In the genomic region with DNA sequence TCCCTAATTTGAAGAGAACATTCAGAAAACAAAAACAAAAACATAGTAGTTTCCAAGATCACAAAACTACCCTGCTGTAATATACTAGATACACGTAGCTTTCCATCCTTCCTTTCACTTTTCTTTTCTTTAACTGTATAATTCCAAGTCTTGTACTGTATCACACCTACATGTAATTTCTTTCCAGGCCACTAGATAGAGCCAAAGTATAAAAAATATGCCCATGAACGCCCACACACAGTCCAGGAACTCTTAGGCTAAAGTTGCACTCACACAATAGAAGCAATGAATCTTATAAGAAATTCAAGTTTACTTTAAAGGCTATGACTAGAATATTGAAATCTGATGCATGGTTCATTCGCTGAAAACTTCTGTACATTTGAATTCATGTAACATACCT, we compare ENCODE assay signal across 7 mouse cellular contexts.
DNase-seq lines count a peak whose midpoint lies in the region; ATAC-seq and TF ChIP-seq lines count a peak whose summit lies in the region.

No protein-coding gene starts in this region.

- WGBS in limb, embryonic 13.5 days = 18% methylated on average over 3 of the region's 3 CpGs
- 30% methylated on average over 3 of the region's 3 CpGs for WGBS in limb, embryonic 10.5 days
- WGBS in embryonic facial prominence, embryonic 14.5 days = 17% methylated on average over 3 of the region's 3 CpGs
- WGBS in large intestine, adult 2 months = 7% methylated on average over 3 of the region's 3 CpGs
- 12% methylated on average over 3 of the region's 3 CpGs for WGBS in midbrain, postnatal 0 days

- H3K36me3 ChIP-seq in limb, embryonic 13.5 days = no peaks in the 10 kb centered on the region
- H3K36me3 ChIP-seq in limb, embryonic 10.5 days = no peaks in the 10 kb centered on the region
- no peaks in the 10 kb centered on the region for H3K36me3 ChIP-seq in embryonic facial prominence, embryonic 14.5 days (ENCODE audit: control insufficient read depth, insufficient read depth, low read length)
- no peaks in the 10 kb centered on the region for H3K36me3 ChIP-seq in midbrain, postnatal 0 days (ENCODE audit: insufficient read depth, low read length)

- DNase-seq in limb, embryonic 10.5 days (ENCODE audit: low spot score) = no peak
- peak; percentile 46 for DNase-seq in ZHBTc4 (ENCODE audit: low read depth, low spot score)
- peak; percentile 74 for DNase-seq in embryonic facial prominence, embryonic 14.5 days (ENCODE audit: low spot score)
- peak; percentile 19 for DNase-seq in large intestine, adult 2 months (ENCODE audit: low read depth, low spot score)
- DNase-seq in midbrain, postnatal 0 days (ENCODE audit: low spot score) = peak; percentile 78
- DNase-seq in urinary bladder, postnatal 4 days (ENCODE audit: low spot score in 2 of 2) = no peak

- H3K27me3 ChIP-seq in limb, embryonic 13.5 days = no peaks in the 10 kb centered on the region
- H3K27me3 ChIP-seq in limb, embryonic 10.5 days (ENCODE audit: low read depth, poor library complexity, severe bottlenecking) = no peaks in the 10 kb centered on the region
- no peaks in the 10 kb centered on the region; the same call in 1 of the 2 replicates for H3K27me3 ChIP-seq in embryonic facial prominence, embryonic 14.5 days (replicated peaks; ENCODE audit: control insufficient read depth, insufficient read depth, low read length)
- H3K27me3 ChIP-seq in midbrain, postnatal 0 days (ENCODE audit: insufficient read depth, low read length) = peaks cover 7% of the 10 kb centered on the region; the same call in 1 of the 2 replicates

- no peak overlapping the region for H3K9ac ChIP-seq in limb, embryonic 13.5 days
- no peak overlapping the region for H3K9ac ChIP-seq in embryonic facial prominence, embryonic 14.5 days (ENCODE audit: low read depth, low read length)
- H3K9ac ChIP-seq in midbrain, postnatal 0 days (replicated peaks; ENCODE audit: low read length, poor library complexity, severe bottlenecking) = no peak overlapping the region

- TF ChIP-seq CTCF in midbrain, postnatal 0 days (IDR thresholded peaks at IDR 0.05) = peak; percentile 87

- H3K9me3 ChIP-seq in limb, embryonic 13.5 days = no peaks in the 10 kb centered on the region
- H3K9me3 ChIP-seq in limb, embryonic 10.5 days (replicated peaks) = no peaks in the 10 kb centered on the region
- H3K9me3 ChIP-seq in embryonic facial prominence, embryonic 14.5 days (ENCODE audit: control insufficient read depth, low read length) = no peaks in the 10 kb centered on the region
- H3K9me3 ChIP-seq in midbrain, postnatal 0 days (ENCODE audit: low read length) = no peaks in the 10 kb centered on the region

- no peak overlapping the region for H3K27ac ChIP-seq in limb, embryonic 13.5 days
- H3K27ac ChIP-seq in limb, embryonic 10.5 days = no peak overlapping the region
- no peak overlapping the region for H3K27ac ChIP-seq in embryonic facial prominence, embryonic 14.5 days (replicated peaks; ENCODE audit: low read depth, low read length)
- H3K27ac ChIP-seq in midbrain, postnatal 0 days (ENCODE audit: low read depth, low read length) = no peak overlapping the region

- no peaks in the 10 kb centered on the region for H3K4me1 ChIP-seq in limb, embryonic 13.5 days
- no peaks in the 10 kb centered on the region for H3K4me1 ChIP-seq in limb, embryonic 10.5 days
- H3K4me1 ChIP-seq in embryonic facial prominence, embryonic 14.5 days (ENCODE audit: control insufficient read depth, insufficient read depth, low read length) = no peaks in the 10 kb centered on the region
- no peaks in the 10 kb centered on the region for H3K4me1 ChIP-seq in midbrain, postnatal 0 days (ENCODE audit: insufficient read depth, low read length)

- H3K4me3 ChIP-seq in limb, embryonic 13.5 days = no peak overlapping the region
- H3K4me3 ChIP-seq in limb, embryonic 10.5 days = no peak overlapping the region
- no peak overlapping the region for H3K4me3 ChIP-seq in embryonic facial prominence, embryonic 14.5 days (ENCODE audit: low read depth, low read length)
- H3K4me3 ChIP-seq in midbrain, postnatal 0 days (ENCODE audit: low read depth, low read length) = no peak overlapping the region

- H3K4me2 ChIP-seq in limb, embryonic 13.5 days (replicated peaks) = no peak overlapping the region
- H3K4me2 ChIP-seq in embryonic facial prominence, embryonic 14.5 days (ENCODE audit: low read depth, low read length) = no peak overlapping the region
- H3K4me2 ChIP-seq in midbrain, postnatal 0 days (ENCODE audit: low read depth, low read length, poor library complexity, severe bottlenecking) = no peak overlapping the region

- peak; percentile 69; the same call in 1 of the 2 replicates for ATAC-seq in limb, embryonic 13.5 days (ENCODE audit: low FRiP score, low read depth)
- peak; percentile 77 for ATAC-seq in embryonic facial prominence, embryonic 14.5 days (ENCODE audit: low read depth)
- peak; percentile 86; the same call in 1 of the 2 replicates for ATAC-seq in midbrain, postnatal 0 days (ENCODE audit: low FRiP score)

Comparison
In these comparisons a context has a peak if more than half of its experiments do, and no peak if none do; other contexts are left out.
1. DNase-seq: peak in ZHBTc4 (single experiment), embryonic facial prominence, embryonic 14.5 days (single experiment), large intestine, adult 2 months (single experiment) and midbrain, postnatal 0 days (single experiment); none in limb, embryonic 10.5 days (single experiment) and urinary bladder, postnatal 4 days (0 of 2).
2. Peak in every context shown above with its lines, with median percentiles within 50 percentile points of each other: ATAC-seq.